Mouse (Mus musculus) cerebellum, postnatal 10 days (tissue): ENCODE measurements around the gene Myo10.
"Not testable (repeated sequence)": the region's sequence is repeated elsewhere in the genome, so short reads cannot be mapped to it uniquely, and the experiment has no call there.

Experiments
- DNase-seq, 2 experiments: peaks; one replicate each; pipeline ENCODE4 v3.0.0; 2021; ENCODE audit warnings: mixed read lengths in 2 of 2

Gene Myo10

GRCm38 (mm10) chr15:25692254-25692950 is 70.1 kb downstream of the Myo10 start:
- peak in 1 of 2 experiments; percentile 52 for DNase-seq

- DNase-seq, result peak in 1 of 2 experiments; percentile 49
Observed at GRCm38 (mm10) chr15:25693708-25694107, 71.4 kb downstream of the Myo10 start.

GRCm38 (mm10) chr15:25694749-25695148 is 72.4 kb downstream of the Myo10 start:
- DNase-seq, result no peak

- no peak for DNase-seq
Observed at GRCm38 (mm10) chr15:25695253-25695652, 72.9 kb downstream of the Myo10 start.

- no peak for DNase-seq
Observed at GRCm38 (mm10) chr15:25695883-25696282, 73.6 kb downstream of the Myo10 start.

- peak; percentile 85 for DNase-seq
Observed at GRCm38 (mm10) chr15:25696660-25697059, 74.3 kb downstream of the Myo10 start.

- no peak for DNase-seq
Observed at GRCm38 (mm10) chr15:25699032-25699557, 76.8 kb downstream of the Myo10 start.

- no peak for DNase-seq
Observed at GRCm38 (mm10) chr15:25702602-25703001, 80.3 kb downstream of the Myo10 start.

- DNase-seq, result peak; percentile 78 to 86
Observed at GRCm38 (mm10) chr15:25704809-25705585, 82.7 kb downstream of the Myo10 start.

GRCm38 (mm10) chr15:25706874-25707554 is 84.7 kb downstream of the Myo10 start:
- DNase-seq, result peak; percentile 77 to 79

GRCm38 (mm10) chr15:25707891-25708290 is 85.6 kb downstream of the Myo10 start:
- peak in 1 of 2 experiments; percentile 36 for DNase-seq

GRCm38 (mm10) chr15:25710876-25711275 is 88.6 kb downstream of the Myo10 start:
- peak; percentile 45 to 47 for DNase-seq

GRCm38 (mm10) chr15:25712877-25713276 is 90.6 kb downstream of the Myo10 start:
- DNase-seq, result peak in 1 of 2 experiments; percentile 32

GRCm38 (mm10) chr15:25713587-25714361 is 91.4 kb downstream of the Myo10 start:
- peak; percentile 93 to 94 for DNase-seq

- peak; percentile 92 to 95 for DNase-seq
Observed at GRCm38 (mm10) chr15:25715218-25715995, 93.1 kb downstream of the Myo10 start.

- peak in 1 of 2 experiments; percentile 74 for DNase-seq
Observed at GRCm38 (mm10) chr15:25715996-25716395, 93.7 kb downstream of the Myo10 start.

- DNase-seq, result peak; percentile 95 to 97
Observed at GRCm38 (mm10) chr15:25717006-25717405, 94.7 kb downstream of the Myo10 start.

GRCm38 (mm10) chr15:25718104-25718503 is 95.8 kb downstream of the Myo10 start:
- DNase-seq, result not testable (repeated sequence)

GRCm38 (mm10) chr15:25719270-25719669 is 96.9 kb downstream of the Myo10 start:
- DNase-seq, result peak; percentile 47 to 50

- DNase-seq, result no peak
Observed at GRCm38 (mm10) chr15:25720263-25720662, 97.9 kb downstream of the Myo10 start.
